Mouse (Mus musculus) lung, embryonic 14.5 days (tissue): ENCODE measurements around the gene Gm10300. TPM values are rescaled to one million over a fixed set of nuclear protein-coding genes. Genes with fewer than 3 reads are reported as not detected.

Experiments
- ATAC-seq: fragments of 200-750 bp; cut with Nextera tagmentation; 2 replicates; pipeline ENCODE4 v1.8.0; 2017; ENCODE audit warnings: mild to moderate bottlenecking, moderate TSS enrichment, moderate library complexity; ENCODE audit not compliant: insufficient read depth
- DNase-seq: peaks from one replicate; pipeline ENCODE4 v3.0.0-alpha.2; 2015
- H3K27ac ChIP-seq: fragments of 300-500 bp; sonication (generic); 2 replicates; pipeline ENCODE4 v1.5.1; 2014; ENCODE audit warnings: low read depth, mild to moderate bottlenecking, moderate library complexity
- H3K27me3 ChIP-seq: fragments of 300-500 bp; sonication (generic); 2 replicates; pipeline ENCODE4 v1.6.1; 2014; ENCODE audit warnings: low read length, control low read depth; ENCODE audit not compliant: insufficient read depth
- H3K36me3 ChIP-seq: fragments of 300-500 bp; sonication (generic); 2 replicates; pipeline ENCODE4 v1.6.1; 2014; ENCODE audit warnings: control low read depth; ENCODE audit not compliant: insufficient read depth
- H3K4me1 ChIP-seq: fragments of 300-500 bp; sonication (generic); 2 replicates; pipeline ENCODE4 v1.6.1; 2014; ENCODE audit warnings: antibody characterized with exemption, control low read depth; ENCODE audit not compliant: insufficient read depth
- H3K4me2 ChIP-seq: fragments of 300-500 bp; sonication (generic); 2 replicates; pipeline ENCODE4 v1.6.1; 2014; ENCODE audit warnings: mild to moderate bottlenecking
- H3K4me3 ChIP-seq: fragments of 300-500 bp; sonication (generic); 2 replicates; pipeline ENCODE4 v1.5.1; 2014; ENCODE audit warnings: low read depth, low read length
- H3K9ac ChIP-seq: fragments of 300-500 bp; sonication (generic); 2 replicates; pipeline ENCODE4 v1.6.1; 2014
- H3K9me3 ChIP-seq: fragments of 300-500 bp; sonication (generic); 2 replicates; pipeline ENCODE4 v1.6.1; 2016; ENCODE audit warnings: low read depth, low read length, control low read depth
- CTCF ChIP-seq: IDR thresholded peaks from 2 replicates; pipeline ENCODE4 v1.5.1; 2016; ENCODE audit warnings: antibody characterized with exemption, low read depth
- WGBS: fragments of 180-500 bp; shearing (Covaris S2); extraction: QIAGEN DNeasy Blood & Tissue Kit; methylation state at CpG from one replicate; pipeline ENCODE4 v1.1.7; 2014; 5-methylcytosine and 5-hydroxymethylcytosine counted together
- polyA plus RNA-seq: library from polyadenylated mRNA; unstranded; fragments of >200 nt; fragmentation: Nextera tagmentation; extraction: Ambion mirVana; gene quantifications from 2 replicates; pipeline ENCODE4 v1.2.1, GENCODE M21; 2014

Gene Gm10300
- polyA plus RNA-seq, 1 experiment from 2014 or later = 0.11 TPM

DNA sequence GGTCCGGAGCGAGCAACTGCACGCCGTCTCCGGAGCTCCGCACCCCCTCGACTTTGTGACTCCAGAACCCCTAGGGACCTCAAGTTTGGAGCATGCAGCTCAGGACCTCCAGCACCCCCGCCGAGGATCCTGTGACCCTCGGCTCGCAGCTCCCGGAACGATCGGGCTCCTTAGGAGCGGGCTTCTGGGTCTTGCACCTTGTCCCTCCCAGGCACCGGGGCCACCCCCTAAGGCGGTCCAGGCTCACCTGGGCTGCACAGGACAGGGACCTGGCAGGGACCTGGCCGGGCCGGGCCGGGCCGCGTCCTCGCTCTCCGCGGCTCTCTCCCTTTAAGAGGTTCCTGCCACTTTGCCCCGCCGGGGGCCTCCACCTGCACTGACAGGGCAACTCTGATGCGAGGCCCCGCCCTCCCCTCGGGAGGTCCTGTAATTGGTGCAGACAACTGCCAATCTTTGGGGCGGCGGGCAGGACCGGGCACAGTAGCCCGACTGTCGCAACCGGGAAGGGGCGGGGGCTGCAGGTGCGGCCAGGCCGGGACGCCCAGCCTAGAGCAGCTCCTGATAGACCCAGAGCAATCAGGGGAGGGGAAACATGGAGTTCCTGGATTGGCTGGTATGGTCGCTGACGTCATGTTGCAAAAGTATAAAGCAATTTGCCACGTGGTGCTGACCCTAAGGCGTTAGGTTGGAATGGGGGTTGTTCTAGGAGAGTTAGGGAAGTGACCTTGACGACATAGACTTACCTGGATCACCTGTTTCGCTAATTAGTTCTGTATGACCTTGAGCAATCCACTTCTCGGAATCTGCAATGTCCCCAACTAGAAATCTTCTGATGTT is 654 bp downstream of the Gm10300 start, which contains the start of gene Epb41:
Epb41 (minus strand) TSS at position 389 of the 837 bp plus-strand sequence.
- Histone ChIP-seq H3K9me3 (no peaks in the 10 kb centered on the region), H3K36me3 (no peaks in the 10 kb centered on the region), H3K4me2 (peak within 1 kb of the TSS; percentile 99), H3K4me1 (peaks cover 4% of the 10 kb centered on the region; the same call in 1 of the 2 replicates), H3K4me3 (peak within 1 kb of the TSS; percentile 76), H3K27ac (peak within 1 kb of the TSS; percentile 87), H3K27me3 (no peaks in the 10 kb centered on the region), H3K9ac (peak within 1 kb of the TSS; percentile 72)
- DNase-seq (peak; percentile 95), ATAC-seq (peak; percentile 95)
- 2% methylated on average over 47 of the region's 47 CpGs for WGBS
- TF ChIP-seq CTCF = no peak

DNA sequence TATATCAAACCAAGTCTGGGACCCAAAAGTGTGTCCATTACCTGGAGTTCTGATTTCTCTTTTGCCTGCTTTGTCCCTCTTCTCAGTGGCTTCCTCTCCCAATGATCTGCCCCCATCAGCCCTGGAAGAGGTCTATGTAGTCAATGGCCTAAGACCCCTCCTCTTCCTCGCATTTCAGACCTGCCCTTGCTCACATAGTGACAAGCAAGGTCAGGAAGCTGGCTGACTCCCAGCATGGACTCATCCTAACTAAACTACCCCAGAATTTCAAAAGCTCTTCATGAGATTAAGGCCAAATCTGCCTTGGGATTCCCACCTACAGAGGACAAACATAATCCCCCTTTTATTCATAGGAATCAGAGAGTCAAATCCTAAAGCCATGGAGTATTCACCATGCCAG is 1.3 kb downstream of the Gm10300 start:
- ATAC-seq (no peak), DNase-seq (no peak)
- Histone ChIP-seq H3K4me2 (peak overlapping the region; percentile 99), H3K27ac (peak overlapping the region; percentile 87), H3K9ac (no peak overlapping the region), H3K4me1 (peaks cover 4% of the 10 kb centered on the region; the same call in 1 of the 2 replicates), H3K36me3 (no peaks in the 10 kb centered on the region), H3K27me3 (no peaks in the 10 kb centered on the region), H3K9me3 (no peaks in the 10 kb centered on the region), H3K4me3 (no peak overlapping the region; the same call in 1 of the 2 replicates)
- no peak for TF ChIP-seq CTCF
- 41% methylated on average over 1 of the region's 1 CpGs for WGBS

DNA sequence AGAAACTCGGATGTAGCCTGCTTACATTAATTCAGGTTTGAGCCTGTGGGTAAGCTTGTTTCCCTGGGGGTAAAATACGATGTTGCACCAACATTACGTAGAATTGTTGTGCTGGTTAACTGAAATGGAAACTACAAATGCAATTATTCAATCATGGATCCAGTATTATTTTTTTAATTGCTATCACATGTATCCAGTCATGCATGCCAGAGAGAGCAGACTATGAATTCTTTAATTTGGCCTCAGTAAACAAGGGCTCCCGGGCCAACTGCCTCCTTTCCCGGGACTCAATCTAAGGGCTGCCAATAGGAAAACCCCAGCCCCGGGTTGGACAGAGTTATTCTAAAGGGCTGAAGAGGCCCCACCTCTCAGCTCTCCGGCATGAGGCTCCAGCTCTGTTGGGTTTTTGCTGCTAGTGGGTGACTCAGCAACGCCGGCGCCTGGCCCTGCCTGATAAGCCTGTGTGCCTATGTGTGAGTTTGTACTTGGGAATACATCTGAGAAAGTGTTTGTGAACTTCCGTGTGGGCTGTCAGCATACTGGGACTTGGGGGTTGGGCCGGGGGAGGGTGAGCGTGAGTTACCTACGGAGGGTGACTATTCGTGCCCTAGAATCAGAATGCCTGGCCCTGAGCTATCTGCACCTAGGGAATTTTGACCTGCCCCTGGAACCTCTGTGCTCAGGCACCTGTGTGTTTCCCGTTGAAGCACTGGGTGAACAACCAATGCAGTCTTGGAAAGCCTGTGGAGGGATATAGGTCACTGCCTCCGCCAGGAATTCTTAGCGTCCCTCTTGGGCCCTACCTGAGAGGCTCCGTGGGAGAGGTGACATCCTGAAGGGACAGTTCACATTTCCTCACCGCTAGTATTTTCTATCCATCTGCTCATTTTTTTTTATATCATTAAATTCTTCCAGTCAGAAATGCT is 2.2 kb downstream of the Gm10300 start:
- Histone ChIP-seq H3K36me3 (no peaks in the 10 kb centered on the region), H3K27ac (peak overlapping the region; percentile 87), H3K4me3 (peak overlapping the region; percentile 6; the same call in 1 of the 2 replicates), H3K4me2 (peak overlapping the region; percentile 49), H3K9me3 (no peaks in the 10 kb centered on the region), H3K9ac (no peak overlapping the region), H3K4me1 (peaks cover 4% of the 10 kb centered on the region; the same call in 1 of the 2 replicates), H3K27me3 (no peaks in the 10 kb centered on the region)
- 23% methylated on average over 20 of the region's 20 CpGs for WGBS
- ATAC-seq (peak; percentile 39), DNase-seq (peak; percentile 75)
- TF ChIP-seq CTCF = no peak

DNA sequence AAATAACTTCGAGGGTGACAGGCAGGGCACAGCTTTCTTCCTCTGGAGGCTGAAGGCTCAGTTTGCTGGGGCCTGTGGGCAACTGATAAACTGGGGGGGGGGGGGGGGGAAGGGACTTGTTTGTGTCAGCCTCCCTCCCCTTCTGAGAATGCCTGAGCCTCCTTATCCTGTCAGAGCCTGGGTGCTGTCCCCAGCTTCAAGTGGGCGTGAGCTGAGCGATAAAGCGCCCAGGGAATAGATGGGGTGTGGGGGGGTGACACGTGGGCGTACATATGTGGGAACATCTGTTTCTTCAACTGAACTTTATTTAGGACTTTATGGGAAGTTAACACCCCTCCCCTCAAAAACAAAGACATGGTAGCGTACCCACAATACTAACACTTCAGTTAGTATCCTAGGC is 2.9 kb downstream of the Gm10300 start:
- ATAC-seq (no peak), DNase-seq (no peak)
- peaks cover 4% of the 10 kb centered on the region; the same call in 1 of the 2 replicates for H3K4me1 ChIP-seq
- peak overlapping the region; percentile 49 for H3K4me2 ChIP-seq
- H3K4me3 ChIP-seq = no peak overlapping the region
- H3K9me3 ChIP-seq = no peaks in the 10 kb centered on the region
- 60% methylated on average over 7 of the region's 7 CpGs for WGBS
- H3K27me3 ChIP-seq = no peaks in the 10 kb centered on the region
- no peak overlapping the region; the same call in 1 of the 2 replicates for H3K9ac ChIP-seq
- H3K36me3 ChIP-seq = no peaks in the 10 kb centered on the region
- TF ChIP-seq CTCF = no peak
- H3K27ac ChIP-seq = peak overlapping the region; percentile 87

GRCm38 (mm10) chr4:132078296-132078714 is 3.8 kb downstream of the Gm10300 start:
- H3K27ac ChIP-seq = no peak overlapping the region
- H3K27me3 ChIP-seq = no peaks in the 10 kb centered on the region
- 57% methylated on average over 7 of the region's 7 CpGs for WGBS
- H3K4me2 ChIP-seq = 0 out of 2 replicates have a peak overlapping the region, but pooled peaks have one; percentile 10
- H3K36me3 ChIP-seq = no peaks in the 10 kb centered on the region
- TF ChIP-seq CTCF = no peak
- no peaks in the 10 kb centered on the region for H3K9me3 ChIP-seq
- H3K4me3 ChIP-seq = no peak overlapping the region
- no peak for ATAC-seq
- peak; percentile 26 for DNase-seq
- H3K9ac ChIP-seq = no peak overlapping the region
- H3K4me1 ChIP-seq = peaks cover 4% of the 10 kb centered on the region; the same call in 1 of the 2 replicates

DNA sequence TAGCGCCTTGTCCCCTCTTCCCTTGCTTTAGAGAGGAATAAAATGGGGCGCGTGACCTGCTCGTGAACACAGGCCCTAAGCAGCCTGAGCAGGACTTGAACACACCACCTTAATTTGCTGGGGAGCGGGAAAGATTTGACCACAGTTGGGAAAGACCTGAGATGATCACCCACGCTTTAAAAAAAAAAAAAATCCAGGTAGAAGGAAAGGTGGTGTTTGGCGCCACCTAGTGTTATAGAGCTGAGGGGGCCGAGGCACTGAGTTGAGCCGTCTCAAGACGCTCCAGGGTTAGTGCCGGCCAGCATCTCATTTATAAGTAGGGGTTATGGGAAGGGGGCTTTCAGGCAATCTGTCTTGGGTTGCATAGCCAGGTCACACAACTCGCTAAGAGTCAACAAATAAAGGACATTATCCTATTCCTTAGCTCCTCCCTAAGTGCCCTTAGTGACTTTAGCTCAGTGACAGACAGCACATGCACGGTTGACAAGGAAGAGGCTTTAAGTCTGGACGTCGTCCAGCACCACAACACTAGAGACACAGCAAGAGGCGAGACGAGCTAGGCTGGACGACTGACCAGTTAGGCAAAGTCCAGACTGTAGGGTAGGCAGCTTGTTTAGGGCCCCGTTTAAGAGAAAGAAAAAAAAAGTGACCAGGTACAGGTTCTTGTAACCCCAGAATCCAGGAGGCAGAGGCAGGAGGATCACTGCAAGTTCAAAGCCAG is 5.2 kb downstream of the Gm10300 start:
- DNase-seq (peak; percentile 88), ATAC-seq (no peak)
- TF ChIP-seq CTCF = peak; percentile 87
- no peak overlapping the region for H3K9ac ChIP-seq
- no peaks in the 10 kb centered on the region for H3K36me3 ChIP-seq
- peaks cover 4% of the 10 kb centered on the region; the same call in 1 of the 2 replicates for H3K4me1 ChIP-seq
- H3K9me3 ChIP-seq = no peaks in the 10 kb centered on the region
- no peaks in the 10 kb centered on the region for H3K27me3 ChIP-seq
- H3K27ac ChIP-seq = no peak overlapping the region
- 12% methylated on average over 19 of the region's 19 CpGs for WGBS
- H3K4me3 ChIP-seq = no peak overlapping the region
- H3K4me2 ChIP-seq = 0 out of 2 replicates have a peak overlapping the region, but pooled peaks have one; percentile 23
